Mouse (Mus musculus) ES-Bruce4 (cell line): ENCODE results near the gene Pklr.

Experiments
- CTCF ChIP-seq: IDR thresholded peaks from one replicate; pipeline ENCODE4 v1.8.1; 2011; ENCODE audit warnings: low read depth, low read length
- EP300 ChIP-seq: IDR thresholded peaks from 2 replicates; pipeline ENCODE4 v1.6.1; 2011; ENCODE audit warnings: low read depth, low read length; ENCODE audit not compliant: insufficient read depth
- POLR2A ChIP-seq: IDR thresholded peaks from one replicate; pipeline ENCODE4 v1.8.1; 2011; ENCODE audit warnings: low read length; ENCODE audit not compliant: insufficient read depth

DNA sequence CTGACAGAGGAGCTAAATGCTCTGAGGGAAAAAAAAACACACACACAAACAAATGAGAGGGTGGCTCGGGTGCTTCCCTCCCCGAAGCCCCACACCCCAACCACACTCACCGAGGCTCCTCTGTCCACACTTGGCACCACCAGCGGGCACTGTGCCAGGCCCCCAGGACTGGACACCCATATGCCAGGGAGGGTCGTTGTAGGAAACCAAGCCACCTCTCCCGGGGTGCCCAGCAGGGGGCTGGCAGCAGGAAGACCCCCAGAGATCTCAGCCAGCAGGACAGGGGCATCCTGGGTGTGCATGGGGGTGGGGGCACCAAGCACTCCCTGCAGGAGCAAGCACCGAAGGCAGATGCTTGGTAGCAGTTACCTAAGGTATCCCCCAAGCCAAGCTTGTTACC is 35.1 kb upstream of the Pklr start, which contains the start of gene Gm43738:
- TF ChIP-seq CTCF, result no peak
- TF ChIP-seq EP300, result no peak
- TF ChIP-seq POLR2A, result no peak
